Mouse (Mus musculus): ENCODE measurements around the gene Gm10024.
"Not testable (repeated sequence)": the region's sequence is repeated elsewhere in the genome, so short reads cannot be mapped to it uniquely, and the experiment has no call there.

Gm10024 gene

GRCm38 (mm10) chr10:77711157-77711556 lies at the start of gene Gm10024:
Gene Gm10024 (plus strand): TSS chr10:77711457.
- DNase-seq (ENCODE audit: low spot score in 2 of 2): not testable (repeated sequence)

DNA sequence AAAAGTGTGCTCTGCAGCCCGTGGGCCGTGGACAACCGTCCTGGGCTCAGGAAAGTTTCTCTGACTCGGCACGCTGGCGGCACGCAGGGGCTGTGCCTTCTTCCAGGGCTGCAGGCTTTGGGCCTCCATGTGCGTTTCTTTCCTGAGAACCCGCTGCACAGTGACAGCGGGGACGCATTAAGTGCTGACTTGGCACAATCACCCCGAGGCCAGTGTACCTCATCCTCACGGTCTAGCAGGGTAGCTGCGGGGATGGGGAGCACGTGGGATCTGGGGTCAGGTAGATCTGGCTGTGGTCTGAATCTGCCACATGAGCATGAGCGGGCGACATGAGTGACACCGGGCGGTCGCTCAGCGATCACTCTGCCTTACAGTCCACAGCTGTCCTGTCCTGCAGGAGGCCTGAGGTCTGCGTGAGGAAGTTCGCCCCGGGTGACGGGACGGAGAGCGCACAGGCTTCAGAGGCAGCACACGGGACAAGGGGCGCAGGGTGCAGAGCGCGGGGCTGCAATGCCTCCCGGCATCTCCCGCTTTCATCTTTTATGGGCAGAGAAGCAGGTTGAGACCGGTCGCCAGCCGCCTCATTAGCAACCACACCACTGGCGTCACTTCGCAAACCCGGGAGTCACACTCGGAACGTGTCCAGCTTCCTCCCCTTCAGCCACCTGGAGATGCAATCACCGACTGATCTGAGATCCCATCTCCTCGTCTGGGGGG lies 47.1 kb upstream of the Gm10024 start:
- DNase-seq (ENCODE audit: low spot score in 2 of 2): no peak

DNA sequence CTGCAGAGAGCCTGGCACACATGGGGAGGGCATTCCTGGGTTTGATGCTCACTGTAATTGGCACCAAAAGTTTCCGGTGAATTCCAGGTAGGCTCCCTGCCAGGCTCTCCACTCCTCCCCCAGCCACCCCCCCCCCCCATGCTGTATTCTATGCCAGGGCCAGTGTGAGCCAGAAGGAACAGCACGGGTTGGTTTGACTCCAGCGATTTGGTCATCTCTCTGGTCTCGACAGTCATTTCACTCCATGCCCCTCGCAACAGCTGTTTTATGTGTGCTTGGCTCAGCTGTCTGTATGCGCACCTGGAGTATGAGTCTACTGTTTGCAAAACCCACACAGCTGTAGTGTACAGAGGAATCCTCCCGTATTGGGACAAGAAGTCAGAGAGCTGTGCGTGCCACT lies 44.9 kb upstream of the Gm10024 start:
- no peak for DNase-seq (ENCODE audit: low spot score in 2 of 2)

DNA sequence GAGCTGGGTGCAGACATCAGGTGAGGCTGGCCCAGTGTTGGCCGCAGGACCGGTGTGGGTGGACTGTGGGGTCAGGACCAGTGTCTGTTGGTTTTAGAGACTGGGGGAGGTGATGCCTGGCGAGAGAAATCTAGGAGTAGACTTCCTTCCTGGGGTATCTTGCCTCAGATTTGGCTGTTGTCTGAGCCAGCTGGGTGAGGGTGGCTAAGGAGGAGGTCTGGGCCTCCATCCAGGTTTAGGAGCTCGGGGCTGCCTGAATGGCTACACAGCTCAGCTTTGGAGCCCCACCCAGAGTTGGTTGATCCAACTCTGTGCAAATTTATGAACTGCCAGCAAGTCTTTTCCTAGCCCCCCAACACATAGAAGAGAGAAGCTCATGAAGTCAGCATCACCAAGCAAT lies 43.9 kb upstream of the Gm10024 start:
- DNase-seq (ENCODE audit: low spot score in 2 of 2): no peak

- no peak for DNase-seq (ENCODE audit: low spot score in 2 of 2)
These were observed 40.5 kb upstream of the Gm10024 start for GRCm38 (mm10) chr10:77670710-77671109.

GRCm38 (mm10) chr10:77671519-77671918 lies 39.7 kb upstream of the Gm10024 start:
- no peak for DNase-seq (ENCODE audit: low spot score in 2 of 2)

DNA sequence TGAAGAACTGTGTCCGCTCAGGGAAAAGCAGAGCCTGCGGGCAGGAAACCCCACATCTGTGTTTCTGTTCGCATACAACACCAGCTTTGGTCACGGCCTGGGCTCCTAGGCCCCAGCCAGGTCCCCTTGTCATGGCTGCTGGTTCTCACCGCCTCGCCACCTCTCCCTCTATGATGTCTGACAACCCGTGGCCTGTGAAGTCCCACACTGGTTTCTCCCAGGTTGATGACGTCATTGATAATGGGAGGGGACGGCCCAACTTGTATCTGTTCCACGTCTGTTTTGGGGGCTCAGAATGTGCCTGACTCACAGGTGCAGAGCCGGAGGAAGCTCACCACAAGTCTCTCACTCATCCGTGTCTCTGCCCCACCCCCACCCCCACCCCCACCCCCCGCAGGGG lies 37.5 kb upstream of the Gm10024 start:
- peak in 1 of 2 experiments; percentile 13 for DNase-seq (ENCODE audit: low spot score in 2 of 2)

DNA sequence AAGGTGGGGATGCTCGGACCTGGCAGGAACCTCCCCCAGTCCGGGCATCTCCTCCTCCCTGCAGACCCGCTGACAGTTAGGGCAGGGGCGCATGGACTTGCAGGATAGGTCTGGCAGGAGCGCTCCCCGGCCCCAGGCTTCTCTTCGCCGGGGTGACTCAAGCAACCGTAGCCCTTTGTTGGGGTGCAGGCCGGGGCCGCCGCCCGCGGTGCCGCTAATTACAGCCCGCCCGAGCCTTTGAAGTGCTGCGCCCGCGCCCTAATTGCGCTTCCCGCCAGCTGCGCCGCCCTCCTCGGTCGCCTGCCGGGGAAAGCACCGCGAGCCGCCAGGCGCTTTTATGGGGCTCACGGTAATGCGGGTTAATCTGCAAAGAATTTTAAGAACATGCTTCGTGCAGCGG lies 33.7 kb upstream of the Gm10024 start:
- DNase-seq (ENCODE audit: low spot score in 2 of 2): peak in 1 of 2 experiments; percentile 14

- no peak for DNase-seq (ENCODE audit: low spot score in 2 of 2)
These were observed 28.3 kb upstream of the Gm10024 start for GRCm38 (mm10) chr10:77682994-77683393.

DNA sequence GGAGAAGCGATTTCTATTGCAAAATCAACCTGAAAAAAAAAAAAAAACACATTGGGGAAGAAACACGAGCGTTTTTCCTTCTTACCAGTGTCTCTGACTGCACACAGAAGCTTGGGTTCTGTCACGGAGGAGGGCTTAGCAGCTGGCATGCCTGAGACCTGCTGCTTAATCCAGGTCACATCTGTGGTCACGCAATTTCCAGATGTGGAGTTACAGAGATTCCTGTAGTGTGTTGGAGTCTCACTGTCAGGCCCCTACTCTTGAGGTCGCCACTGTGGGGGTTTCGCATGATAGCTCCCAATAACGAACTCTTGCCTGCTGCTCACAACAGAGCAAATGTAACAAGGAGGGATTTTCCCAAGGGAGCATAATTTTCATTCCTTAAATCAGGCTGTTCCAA lies 27.1 kb upstream of the Gm10024 start:
- DNase-seq (ENCODE audit: low spot score in 2 of 2): no peak

DNA sequence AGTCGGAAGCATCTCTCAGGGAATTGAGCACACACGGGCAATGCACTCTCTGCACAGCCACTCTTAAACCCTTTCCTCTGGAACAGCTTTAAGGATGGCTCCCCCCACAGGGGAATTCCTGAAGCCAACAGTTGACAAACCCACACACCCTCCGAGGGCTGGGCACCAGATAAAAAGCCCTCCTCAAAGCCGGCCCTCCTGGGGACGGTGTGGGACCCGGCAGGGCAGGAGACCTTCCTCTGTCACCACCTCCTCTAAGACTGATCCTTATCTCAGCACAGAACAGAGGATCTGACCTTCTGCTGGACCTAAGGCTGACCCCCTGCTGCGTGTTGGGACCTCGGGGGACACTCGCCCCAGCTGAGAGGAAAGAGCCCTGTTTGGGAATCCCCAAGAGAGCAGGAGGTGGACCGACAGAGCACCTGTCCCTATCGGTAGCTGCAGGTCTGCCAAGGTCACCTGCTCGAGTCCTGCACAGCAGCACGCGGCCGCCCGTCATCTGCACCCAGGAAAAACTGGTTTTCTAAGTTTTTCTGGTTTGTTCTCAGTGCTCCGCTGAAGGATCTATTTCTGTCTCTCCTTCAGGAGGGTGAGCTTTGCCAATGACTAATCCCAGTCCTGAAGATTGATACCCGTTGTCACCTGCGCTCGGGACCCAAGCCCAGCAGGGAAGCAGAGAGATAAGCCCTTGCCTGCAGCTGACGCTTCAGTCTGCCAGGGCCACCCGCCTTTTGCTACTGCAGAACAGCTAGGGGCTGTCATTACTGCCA lies 25.2 kb upstream of the Gm10024 start, which contains the start of gene Tspear:
Tspear (plus strand) TSS at position 675 of the 770 bp plus-strand sequence.
- DNase-seq (ENCODE audit: low spot score in 2 of 2): no peak

- DNase-seq (ENCODE audit: low spot score in 2 of 2): no peak
These were observed 24.2 kb upstream of the Gm10024 start for GRCm38 (mm10) chr10:77687021-77687420.

DNA sequence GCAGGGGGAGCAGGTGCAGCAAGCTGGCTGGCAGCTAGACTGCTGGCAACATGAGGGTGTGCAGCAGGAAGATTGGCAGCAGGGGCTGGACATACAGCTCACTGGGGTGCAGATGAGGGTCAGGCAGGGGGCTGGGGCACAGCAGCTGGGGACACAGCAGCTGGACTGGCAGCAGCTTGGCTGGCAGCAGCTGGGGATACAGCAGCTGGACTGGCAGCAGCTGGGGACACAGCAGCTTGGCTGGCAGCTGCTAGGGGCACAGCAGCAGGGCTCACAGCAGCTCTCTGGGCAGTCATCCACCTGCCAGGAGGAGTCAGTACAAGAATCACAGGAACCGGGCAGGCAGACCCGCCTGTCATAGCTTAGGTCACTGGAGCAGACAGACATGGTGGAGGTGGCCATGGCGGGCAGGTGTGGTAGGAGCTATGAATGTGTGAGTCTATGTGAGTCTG lies 20.9 kb upstream of the Gm10024 start, which contains the start of gene Gm19402:
Gm19402 (minus strand) TSS at position 402 of the 452 bp plus-strand sequence.
- DNase-seq (ENCODE audit: low spot score in 2 of 2): not testable (repeated sequence)

DNA sequence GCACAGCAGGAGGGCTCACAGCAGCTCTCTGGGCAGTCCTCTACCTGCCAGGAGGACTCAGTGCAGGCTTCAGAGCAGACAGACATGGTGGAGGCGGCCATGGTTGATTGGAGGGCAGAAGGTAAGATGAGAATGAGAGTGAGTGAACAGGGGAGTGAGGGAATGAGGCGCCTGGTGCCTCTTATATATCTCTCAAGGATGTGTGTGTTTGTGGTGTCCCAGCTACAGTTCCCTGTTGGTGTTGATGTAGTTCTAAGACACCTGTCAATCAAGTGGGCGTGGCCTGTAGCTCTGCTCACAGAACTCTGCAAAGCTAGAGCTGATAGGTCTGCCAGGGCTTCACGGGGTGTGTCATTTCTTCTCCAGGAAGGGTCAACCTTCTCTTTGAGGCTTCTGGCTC lies 14.1 kb upstream of the Gm10024 start, which contains the start of gene Gm9508:
Gm9508 (minus strand) TSS at position 101 of the 400 bp plus-strand sequence.
- DNase-seq (ENCODE audit: low spot score in 2 of 2): no peak

- DNase-seq (ENCODE audit: low spot score in 2 of 2): no peak
These were observed 4.9 kb upstream of the Gm10024 start, which contains the start of gene Gm10272 for GRCm38 (mm10) chr10:77706326-77706725. Gene Gm10272 (plus strand): TSS chr10:77706626.

GRCm38 (mm10) chr10:77709831-77710230 lies 1.4 kb upstream of the Gm10024 start:
- DNase-seq (ENCODE audit: low spot score in 2 of 2): no peak

DNA sequence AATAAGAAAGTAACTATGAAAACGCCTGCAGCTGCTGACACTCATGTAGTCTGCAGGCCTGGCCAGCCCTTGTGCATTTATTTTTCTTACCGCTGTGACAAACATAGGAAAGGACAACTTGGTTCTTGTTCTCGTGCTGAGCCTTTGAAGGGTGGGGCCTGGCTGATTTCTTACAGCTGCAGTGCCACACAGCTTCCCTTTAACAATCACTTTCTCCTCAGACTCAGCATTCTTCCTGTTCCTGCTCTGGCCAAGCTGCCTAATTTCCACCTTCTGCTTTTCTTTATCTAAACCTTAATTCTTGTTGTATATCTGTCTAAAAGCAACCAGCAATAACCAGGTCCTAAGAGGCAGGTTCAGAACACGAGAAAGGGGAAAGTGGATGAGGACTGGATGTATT lies 2.5 kb downstream of the Gm10024 start:
- DNase-seq (ENCODE audit: low spot score in 2 of 2): no peak

DNA sequence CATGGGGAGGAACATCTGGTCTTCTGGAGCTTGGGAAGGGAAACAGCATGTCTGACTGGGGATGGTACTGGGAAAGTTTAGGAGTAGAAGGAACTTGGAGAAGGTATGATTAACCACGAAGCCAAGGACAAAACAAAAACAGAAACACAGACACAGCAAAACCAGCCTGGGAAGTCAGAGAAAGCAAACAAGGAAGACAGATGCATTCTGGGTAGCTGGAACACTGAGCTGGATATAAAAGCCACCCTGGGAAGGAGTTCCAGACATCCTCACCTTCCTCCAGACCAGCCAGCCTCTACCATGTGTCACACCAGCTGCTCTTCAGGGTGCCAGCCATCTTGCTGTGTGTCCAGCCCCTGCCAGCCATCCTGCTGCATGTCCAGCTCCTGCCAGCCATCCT lies 4.2 kb downstream of the Gm10024 start, which contains the start of gene Gm10142:
Gm10142 (plus strand) TSS at position 301 of the 400 bp plus-strand sequence.
- DNase-seq (ENCODE audit: low spot score in 2 of 2): no peak

- not testable (repeated sequence) for DNase-seq (ENCODE audit: low spot score in 2 of 2)
These were observed 9.0 kb downstream of the Gm10024 start, which contains the start of gene Krtap12-1 for GRCm38 (mm10) chr10:77720299-77720698. Gene Krtap12-1 (plus strand): TSS chr10:77720599.

- DNase-seq (ENCODE audit: low spot score in 2 of 2): no peak
These were observed 13.6 kb downstream of the Gm10024 start for GRCm38 (mm10) chr10:77724855-77725254.

DNA sequence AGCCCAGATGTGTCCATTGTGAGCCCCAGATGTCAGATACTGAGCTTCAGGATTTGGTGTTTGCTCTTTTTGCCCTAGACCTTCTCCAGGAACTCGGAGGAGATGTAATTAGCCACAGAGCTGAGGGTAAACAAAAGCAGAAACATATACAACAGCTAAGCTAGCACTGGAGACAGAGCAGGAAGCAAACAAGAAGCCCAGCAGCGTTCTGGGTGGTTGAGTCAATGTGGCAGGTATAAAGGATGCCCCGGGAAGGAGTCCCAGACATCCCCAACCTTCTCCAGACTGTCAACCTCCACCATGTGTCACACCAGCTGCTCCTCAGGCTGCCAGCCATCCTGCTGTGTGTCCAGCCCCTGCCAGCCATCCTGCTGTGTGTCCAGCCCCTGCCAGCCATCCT lies 14.9 kb downstream of the Gm10024 start, which contains the start of gene Gm10100:
Gm10100 (plus strand) TSS at position 301 of the 400 bp plus-strand sequence.
- no peak for DNase-seq (ENCODE audit: low spot score in 2 of 2)

DNA sequence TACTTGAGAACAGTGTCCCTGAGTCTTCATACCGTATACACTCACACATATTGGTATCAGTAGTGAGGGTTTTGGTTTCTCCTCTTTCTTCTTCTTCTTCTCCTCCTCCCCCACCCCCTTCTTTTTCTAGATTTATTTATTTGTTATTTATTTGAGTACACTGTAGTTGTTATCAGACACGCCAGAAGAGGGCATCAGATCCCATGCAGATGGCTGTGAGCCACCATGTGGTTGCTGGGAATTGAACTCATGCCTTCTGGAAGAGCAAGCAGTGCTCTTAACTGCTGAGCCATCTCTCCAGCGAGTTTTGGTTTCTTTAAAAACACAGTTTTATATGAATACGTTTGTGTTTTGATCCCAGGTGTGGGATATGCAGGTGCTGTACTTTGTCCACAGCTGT lies 17.0 kb downstream of the Gm10024 start:
- DNase-seq (ENCODE audit: low spot score in 2 of 2): no peak

Data from spleen, postnatal 14 days (tissue).